Comparison of ENCODE assay signal across 29 mouse cellular contexts in genomic region chr19:36634771-36635170, GRCm38 (mm10).
DNase-seq lines count a peak whose midpoint lies in the region; ATAC-seq and TF ChIP-seq lines count a peak whose summit lies in the region.
"Had no signal": no experiment of that assay in that cellular context is flagged by ENCODE, and none has a peak within 500 bp of the region (broad histone marks: within the 10 kb centered on the region; RNA-seq: fewer than 3 reads in every experiment).

No protein-coding gene starts in this region.

- H3K4me2 ChIP-seq in liver, embryonic 15.5 days = no peak overlapping the region
- H3K4me2 ChIP-seq in liver, postnatal 0 days (ENCODE audit: low read depth, low read length) = peak overlapping the region; percentile 13; the same call in 1 of the 2 replicates
- H3K4me2 ChIP-seq: embryonic facial prominence, embryonic 13.5 days; forebrain, embryonic 13.5 days; heart, embryonic 15.5 days; hindbrain, embryonic 12.5 days; intestine, embryonic 15.5 days; limb, embryonic 13.5 days; lung, embryonic 14.5 days; midbrain, embryonic 12.5 days; stomach, embryonic 15.5 days had no signal

- H3K27ac ChIP-seq in liver, embryonic 15.5 days (replicated peaks) = no peak overlapping the region
- H3K27ac ChIP-seq in liver, postnatal 0 days (ENCODE audit: low read depth) = no peak overlapping the region
- H3K27ac ChIP-seq in embryonic facial prominence, embryonic 10.5 days (replicated peaks) = no peak overlapping the region
- H3K27ac ChIP-seq: embryonic facial prominence, embryonic 13.5 days; forebrain, embryonic 13.5 days; heart, embryonic 10.5 days; heart, embryonic 15.5 days; hindbrain, embryonic 12.5 days; hindbrain, postnatal 0 days; intestine, embryonic 15.5 days; kidney, postnatal 0 days; limb, embryonic 13.5 days; midbrain, embryonic 12.5 days; stomach, embryonic 15.5 days had no signal

- H3K36me3 ChIP-seq in liver, embryonic 15.5 days (replicated peaks) = no peaks in the 10 kb centered on the region
- no peaks in the 10 kb centered on the region for H3K36me3 ChIP-seq in liver, postnatal 0 days (replicated peaks; ENCODE audit: insufficient read depth, low read length)
- H3K36me3 ChIP-seq in embryonic facial prominence, embryonic 10.5 days (replicated peaks) = no peaks in the 10 kb centered on the region
- H3K36me3 ChIP-seq: embryonic facial prominence, embryonic 13.5 days; heart, embryonic 10.5 days; heart, embryonic 15.5 days; hindbrain, embryonic 12.5 days; intestine, embryonic 15.5 days; limb, embryonic 13.5 days; midbrain, embryonic 12.5 days; stomach, embryonic 15.5 days had no signal

- H3K4me1 ChIP-seq in liver, embryonic 15.5 days (replicated peaks) = peaks cover 5% of the 10 kb centered on the region; the same call in 1 of the 2 replicates
- H3K4me1 ChIP-seq in liver, postnatal 0 days (ENCODE audit: insufficient read depth) = peaks cover 25% of the 10 kb centered on the region
- peaks cover 4% of the 10 kb centered on the region; the same call in 1 of the 2 replicates for H3K4me1 ChIP-seq in embryonic facial prominence, embryonic 10.5 days
- H3K4me1 ChIP-seq: embryonic facial prominence, embryonic 13.5 days; forebrain, embryonic 13.5 days; heart, embryonic 10.5 days; heart, embryonic 15.5 days; hindbrain, embryonic 12.5 days; intestine, embryonic 15.5 days; limb, embryonic 13.5 days; megakaryocyte, embryonic 14.5 days; stomach, embryonic 15.5 days had no signal

- no peak for TF ChIP-seq CTCF in liver, postnatal 0 days (IDR thresholded peaks at IDR 0.05; ENCODE audit: low read depth)

- 61% methylated on average over 7 of the region's 7 CpGs for WGBS in liver, embryonic 15.5 days (ENCODE audit: insufficient replicate concordance)
- WGBS in liver, postnatal 0 days (ENCODE audit: insufficient replicate concordance) = 56% methylated on average over 7 of the region's 7 CpGs
- 90% methylated on average over 7 of the region's 7 CpGs for WGBS in embryonic facial prominence, embryonic 10.5 days

- H3K9me3 ChIP-seq in liver, embryonic 15.5 days (replicated peaks) = no peaks in the 10 kb centered on the region
- H3K9me3 ChIP-seq in liver, postnatal 0 days (ENCODE audit: low read length) = no peaks in the 10 kb centered on the region
- no peaks in the 10 kb centered on the region for H3K9me3 ChIP-seq in embryonic facial prominence, embryonic 10.5 days
- H3K9me3 ChIP-seq: embryonic facial prominence, embryonic 13.5 days; forebrain, embryonic 13.5 days; heart, embryonic 10.5 days; heart, embryonic 15.5 days; hindbrain, embryonic 12.5 days; intestine, embryonic 15.5 days; limb, embryonic 13.5 days; midbrain, embryonic 12.5 days; stomach, embryonic 15.5 days had no signal

- no peak for DNase-seq in liver
- DNase-seq in NIH3T3 (ENCODE audit: low read depth) = peak; percentile 71
- peak; percentile 35 for DNase-seq in adipocyte (ENCODE audit: low spot score)
- peak; percentile 55 for DNase-seq in liver, postnatal 0 days
- DNase-seq in embryonic facial prominence, embryonic 10.5 days (ENCODE audit: low spot score) = no peak
- DNase-seq: B cell, adult 2 months; cerebellum, adult 11 months; cerebellum, adult 9-10 months; cerebellum, postnatal 36 days; embryo, embryonic 11 days; gastrocnemius, postnatal 14 days; heart, adult 11 months; kidney, adult 8-10 months; kidney, postnatal 4 days; lung, embryonic 14.5 days had no signal

- peak; percentile 25 for ATAC-seq in liver, embryonic 15.5 days (ENCODE audit: insufficient read depth)
- ATAC-seq in liver, postnatal 0 days = peak; percentile 83
- ATAC-seq: activated CD4-positive, CD25-positive, alpha-beta regulatory T cell, adult 4 months; forebrain, embryonic 13.5 days; intestine, embryonic 15.5 days had no signal

- peak; percentile 77 for TF ChIP-seq EP300 in liver, postnatal 0 days (IDR thresholded peaks at IDR 0.05; ENCODE audit: low read depth)

- H3K4me3 ChIP-seq in liver, embryonic 15.5 days (replicated peaks) = no peak overlapping the region
- no peak overlapping the region for H3K4me3 ChIP-seq in liver, postnatal 0 days (ENCODE audit: low read depth, low read length)
- no peak overlapping the region for H3K4me3 ChIP-seq in embryonic facial prominence, embryonic 10.5 days
- H3K4me3 ChIP-seq: embryonic facial prominence, embryonic 13.5 days; forebrain, embryonic 13.5 days; heart, embryonic 10.5 days; heart, embryonic 15.5 days; hindbrain, embryonic 12.5 days; intestine, embryonic 15.5 days; limb, embryonic 13.5 days; megakaryocyte, embryonic 14.5 days; midbrain, embryonic 12.5 days; stomach, embryonic 15.5 days had no signal

- H3K27me3 ChIP-seq in liver, embryonic 15.5 days = no peaks in the 10 kb centered on the region
- no peaks in the 10 kb centered on the region for H3K27me3 ChIP-seq in liver, postnatal 0 days (ENCODE audit: insufficient read depth, low read length)
- no peaks in the 10 kb centered on the region for H3K27me3 ChIP-seq in embryonic facial prominence, embryonic 10.5 days (replicated peaks; ENCODE audit: low read depth, poor library complexity, severe bottlenecking)
- H3K27me3 ChIP-seq: embryonic facial prominence, embryonic 13.5 days; forebrain, embryonic 13.5 days; heart, embryonic 15.5 days; hindbrain, embryonic 12.5 days; intestine, embryonic 15.5 days; limb, embryonic 13.5 days; stomach, embryonic 15.5 days had no signal

- H3K9ac ChIP-seq in liver, embryonic 15.5 days = no peak overlapping the region
- no peak overlapping the region for H3K9ac ChIP-seq in liver, postnatal 0 days (replicated peaks)
- H3K9ac ChIP-seq: embryonic facial prominence, embryonic 13.5 days; forebrain, embryonic 13.5 days; heart, embryonic 15.5 days; hindbrain, embryonic 12.5 days; intestine, embryonic 15.5 days; limb, embryonic 13.5 days; lung, embryonic 14.5 days; midbrain, embryonic 12.5 days; stomach, embryonic 15.5 days had no signal

Comparison
In these comparisons a context has a peak if more than half of its experiments do, and no peak if none do; other contexts are left out.
1. DNase-seq: peak in NIH3T3 (single experiment), adipocyte (single experiment) and liver, postnatal 0 days (single experiment); none in liver (single experiment) and embryonic facial prominence, embryonic 10.5 days (single experiment).